Mouse (Mus musculus) stomach, embryonic 14.5 days (tissue): Measurements from ENCODE around the gene Gm5799. TPM values are rescaled to one million over a fixed set of nuclear protein-coding genes. Genes with fewer than 3 reads are reported as not detected.
"Not testable (repeated sequence)": the region's sequence is repeated elsewhere in the genome, so short reads cannot be mapped to it uniquely, and the experiment has no call there.

Experiments used
- ATAC-seq: fragments of 200-750 bp; cut with Nextera tagmentation; 2 replicates; pipeline ENCODE4 v1.8.0; 2017; ENCODE audit warnings: low read depth, moderate TSS enrichment; ENCODE audit not compliant: insufficient number of reproducible peaks, insufficient read depth, low FRiP score
- H3K27ac ChIP-seq: fragments of 300-500 bp; sonication (generic); 2 replicates; pipeline ENCODE4 v1.5.1; 2014; ENCODE audit warnings: mild to moderate bottlenecking, low read length, moderate library complexity, mixed read lengths
- H3K27me3 ChIP-seq: fragments of 300-500 bp; sonication (generic); 2 replicates; pipeline ENCODE4 v1.6.1; 2014; ENCODE audit warnings: low read length, control low read depth, mixed read lengths; ENCODE audit not compliant: control insufficient read depth, insufficient read depth
- H3K36me3 ChIP-seq: fragments of 300-500 bp; sonication (generic); 2 replicates; pipeline ENCODE4 v1.6.1; 2014; ENCODE audit warnings: mild to moderate bottlenecking, control low read depth, low read length, moderate library complexity, mixed read lengths; ENCODE audit not compliant: control insufficient read depth, insufficient read depth
- H3K4me1 ChIP-seq: fragments of 300-500 bp; sonication (generic); 2 replicates; pipeline ENCODE4 v1.6.1; 2014; ENCODE audit warnings: low read length, control low read depth, mixed read lengths; ENCODE audit not compliant: control insufficient read depth, insufficient read depth
- H3K4me2 ChIP-seq: fragments of 300-500 bp; sonication (generic); replicated peaks from 2 replicates; pipeline ENCODE4 v1.6.1; 2014; ENCODE audit warnings: low read depth, low read length, control low read depth
- H3K4me3 ChIP-seq: fragments of 300-500 bp; sonication (generic); 2 replicates; pipeline ENCODE4 v1.5.1; 2014; ENCODE audit warnings: low read depth, low read length, control low read depth
- H3K9ac ChIP-seq: fragments of 300-500 bp; sonication (generic); replicated peaks from 2 replicates; pipeline ENCODE4 v1.6.1; 2014; ENCODE audit warnings: low read depth, mild to moderate bottlenecking, control low read depth, low read length, moderate library complexity, mixed read lengths
- H3K9me3 ChIP-seq: fragments of 300-500 bp; sonication (generic); 2 replicates; pipeline ENCODE4 v1.6.1; 2016; ENCODE audit warnings: low read depth, low read length, control low read depth; ENCODE audit not compliant: control insufficient read depth
- WGBS: fragments of 180-500 bp; shearing (Covaris S2); extraction: QIAGEN DNeasy Blood & Tissue Kit; methylation state at CpG from one replicate; pipeline ENCODE4 v1.1.7; 2014; 5-methylcytosine and 5-hydroxymethylcytosine counted together
- polyA plus RNA-seq: library from polyadenylated mRNA; unstranded; fragments of >200 nt; fragmentation: Nextera tagmentation; extraction: Ambion mirVana; gene quantifications from 2 replicates; pipeline ENCODE4 v1.2.1, GENCODE M21; 2014

Gene Gm5799
- polyA plus RNA-seq, result 0.29 TPM in 1 of 2 replicates, not detected in the other

- ATAC-seq, H3K4me3 ChIP-seq, H3K27me3 ChIP-seq, H3K4me2 ChIP-seq, H3K4me1 ChIP-seq, H3K9me3 ChIP-seq, H3K36me3 ChIP-seq, H3K27ac ChIP-seq, H3K9ac ChIP-seq: not testable (repeated sequence)
- 88% methylated on average over 1 of the region's 2 CpGs for WGBS
These were observed at the start of gene Gm5799 for GRCm38 (mm10) chr14:43543276-43543675. Gene Gm5799, plus strand, starts transcription at chr14:43543576.

GRCm38 (mm10) chr14:43531052-43532010 lies 12.0 kb upstream of the Gm5799 start:
- 31% methylated on average over 13 of the region's 15 CpGs for WGBS
- ATAC-seq, result not testable (repeated sequence)

DNA sequence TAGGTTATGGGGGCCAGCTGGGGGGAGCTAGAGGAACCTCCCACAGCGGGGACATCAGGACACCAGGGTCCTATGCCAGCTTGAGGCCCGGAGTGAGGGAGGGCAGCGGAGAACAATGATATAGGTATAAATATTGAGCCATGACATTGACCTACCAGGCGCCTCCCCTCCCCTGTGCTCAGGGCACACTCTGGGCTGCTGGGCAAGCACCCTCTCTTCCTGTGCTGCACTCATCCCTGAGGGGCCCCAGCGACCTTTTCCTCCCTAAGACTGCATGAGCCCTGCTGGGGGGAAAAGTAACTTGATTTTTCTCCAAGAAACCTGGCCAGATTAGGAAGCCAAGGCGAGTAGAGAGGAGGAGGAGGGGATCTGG lies 11.4 kb upstream of the Gm5799 start:
- H3K4me1 ChIP-seq, H3K9me3 ChIP-seq, H3K9ac ChIP-seq, H3K27me3 ChIP-seq, H3K4me2 ChIP-seq, H3K27ac ChIP-seq, ATAC-seq, H3K4me3 ChIP-seq, H3K36me3 ChIP-seq: not testable (repeated sequence)
- no CpG with 5 or more reads among the region's 6 CpGs for WGBS

More at GRCm38 (mm10) chr14:43531052-43532010, 12.0 kb upstream of the Gm5799 start:
- not testable (repeated sequence) for H3K4me3 ChIP-seq, H3K36me3 ChIP-seq, H3K9me3 ChIP-seq, H3K27me3 ChIP-seq, H3K9ac ChIP-seq, H3K4me1 ChIP-seq, H3K4me2 ChIP-seq, H3K27ac ChIP-seq

- 49% methylated on average over 5 of the region's 6 CpGs for WGBS
- not testable (repeated sequence) for ATAC-seq, H3K27ac ChIP-seq, H3K4me3 ChIP-seq, H3K4me1 ChIP-seq, H3K27me3 ChIP-seq, H3K4me2 ChIP-seq, H3K9ac ChIP-seq, H3K36me3 ChIP-seq, H3K9me3 ChIP-seq
These were observed 11.0 kb upstream of the Gm5799 start for GRCm38 (mm10) chr14:43532387-43532786.

DNA sequence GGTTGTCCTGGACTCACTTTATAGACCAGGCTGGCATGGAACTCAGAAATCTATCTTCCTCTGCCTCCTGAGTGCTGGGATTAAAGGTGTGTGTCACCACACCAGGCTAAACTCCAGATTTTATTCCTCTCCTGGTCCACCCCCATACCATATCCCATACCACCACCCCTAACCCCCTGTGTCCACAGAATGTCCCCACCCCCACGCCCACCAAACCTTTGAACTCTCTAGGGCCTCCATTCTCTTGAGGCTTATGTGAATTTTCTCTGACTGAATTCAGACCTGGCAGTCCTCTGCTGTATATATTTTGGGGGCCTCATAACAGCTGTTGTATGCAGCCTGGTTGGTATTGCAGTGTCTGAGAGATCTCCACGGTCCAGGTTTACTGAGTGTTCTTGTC lies 5.2 kb upstream of the Gm5799 start:
- not testable (repeated sequence) for H3K36me3 ChIP-seq, H3K9me3 ChIP-seq, H3K27me3 ChIP-seq, H3K27ac ChIP-seq, H3K4me1 ChIP-seq, ATAC-seq, H3K4me3 ChIP-seq, H3K4me2 ChIP-seq, H3K9ac ChIP-seq
- 77% methylated on average over 2 of the region's 2 CpGs for WGBS

DNA sequence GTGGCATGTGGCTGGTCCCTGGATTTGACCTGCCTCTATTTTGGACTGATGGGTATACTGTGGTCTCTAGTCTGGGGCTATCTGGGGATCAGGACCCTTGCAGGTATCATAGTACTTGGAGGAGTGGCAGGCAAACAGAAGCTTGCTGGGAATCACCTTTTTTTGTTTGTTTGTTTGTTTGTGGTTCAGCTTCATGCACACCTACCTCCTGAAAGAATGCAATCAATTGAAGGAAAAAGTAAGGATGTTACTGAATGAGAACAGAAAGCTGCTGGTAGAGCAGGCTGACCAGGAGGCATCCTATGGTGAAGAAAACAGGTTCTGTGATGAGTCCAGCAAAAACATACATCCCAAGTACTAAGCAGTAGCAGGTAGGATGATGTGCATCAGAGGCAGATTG lies 2.9 kb downstream of the Gm5799 start:
- not testable (repeated sequence) for H3K36me3 ChIP-seq, H3K27me3 ChIP-seq, H3K4me2 ChIP-seq, H3K9ac ChIP-seq, H3K27ac ChIP-seq, H3K9me3 ChIP-seq, H3K4me3 ChIP-seq, ATAC-seq, H3K4me1 ChIP-seq

DNA sequence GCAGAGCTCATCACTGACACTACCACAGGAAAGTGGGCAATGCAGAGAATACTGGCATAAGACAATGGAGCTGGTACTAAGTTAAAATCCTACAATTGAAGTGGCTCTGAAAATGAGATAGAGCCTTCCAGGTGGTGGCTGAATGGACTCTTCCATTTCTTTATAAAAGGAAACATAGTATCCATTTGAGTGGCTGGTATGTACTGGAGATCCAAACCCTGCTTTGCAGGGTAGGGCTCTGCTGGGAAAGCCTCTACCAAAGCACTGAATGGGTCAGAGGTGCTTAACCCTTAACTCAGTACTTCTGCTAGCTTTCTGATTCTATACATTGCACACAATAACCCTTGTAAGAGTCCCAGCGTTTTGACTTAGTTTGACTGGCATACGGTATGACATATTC lies 8.9 kb downstream of the Gm5799 start:
- H3K4me2 ChIP-seq, H3K36me3 ChIP-seq, ATAC-seq, H3K9ac ChIP-seq, H3K4me1 ChIP-seq, H3K4me3 ChIP-seq, H3K27me3 ChIP-seq, H3K9me3 ChIP-seq, H3K27ac ChIP-seq: not testable (repeated sequence)
- 86% methylated on average over 2 of the region's 2 CpGs for WGBS

GRCm38 (mm10) chr14:43577969-43578368 lies 34.6 kb downstream of the Gm5799 start:
- H3K27me3 ChIP-seq, H3K27ac ChIP-seq, H3K36me3 ChIP-seq, H3K4me3 ChIP-seq, H3K9me3 ChIP-seq, H3K4me1 ChIP-seq, H3K9ac ChIP-seq, ATAC-seq, H3K4me2 ChIP-seq: not testable (repeated sequence)
- WGBS, result 89% methylated on average over 3 of the region's 4 CpGs

GRCm38 (mm10) chr14:43579046-43579445 lies 35.7 kb downstream of the Gm5799 start, which contains the start of gene Gm17654:
Gene Gm17654, minus strand, starts transcription at chr14:43579146.
- not testable (repeated sequence) for H3K9me3 ChIP-seq, H3K4me3 ChIP-seq, H3K36me3 ChIP-seq, H3K27ac ChIP-seq, H3K4me1 ChIP-seq, H3K9ac ChIP-seq, H3K4me2 ChIP-seq, ATAC-seq, H3K27me3 ChIP-seq
- WGBS, result 77% methylated on average over 1 of the region's 2 CpGs
